Mouse (Mus musculus) heart, embryonic 14.5 days (tissue): ENCODE measurements around the gene Ski. TPM values are rescaled to one million over a fixed set of nuclear protein-coding genes. Genes with fewer than 3 reads are reported as not detected.
A peak's percentile ranks its signal among the peaks of the same experiment; 100 is the strongest.

Experiments used
- ATAC-seq: fragments of 200-750 bp; cut with Nextera tagmentation; 2 replicates; pipeline ENCODE4 v1.8.0; 2017; ENCODE audit warnings: low read depth, moderate TSS enrichment; ENCODE audit not compliant: insufficient number of reproducible peaks, insufficient read depth, low FRiP score
- H3K27ac ChIP-seq, 2 experiments: fragments of 200-500 bp in 1 of 2; fragments of 300-500 bp in 1 of 2; sonication (generic) in 1 of 2; replicated peaks in 1 of 2; 2 replicates each; pipeline ENCODE4 v1.5.1; 2012 to 2014; ENCODE audit warnings: low read depth in 2 of 2, low read length in 2 of 2, control low read depth in 1 of 2, mild to moderate bottlenecking in 1 of 2, mixed read lengths in 1 of 2; ENCODE audit not compliant: control insufficient read depth in 1 of 2, insufficient read depth in 1 of 2
- H3K27me3 ChIP-seq: fragments of 300-500 bp; sonication (generic); 2 replicates; pipeline ENCODE4 v1.6.1; 2014; ENCODE audit warnings: mild to moderate bottlenecking, low read length, control low read depth; ENCODE audit not compliant: control insufficient read depth, insufficient read depth
- H3K36me3 ChIP-seq: fragments of 300-500 bp; sonication (generic); 2 replicates; pipeline ENCODE4 v1.6.1; 2014; ENCODE audit warnings: mild to moderate bottlenecking, control low read depth, low read length, mixed read lengths; ENCODE audit not compliant: control insufficient read depth, insufficient read depth
- H3K4me1 ChIP-seq, 2 experiments: fragments of 200-500 bp in 1 of 2; fragments of 300-500 bp in 1 of 2; sonication (generic) in 1 of 2; 2 replicates each; pipeline ENCODE4 v1.6.1; 2012 to 2014; ENCODE audit warnings: low read length in 2 of 2, control low read depth in 1 of 2, mixed read lengths in 1 of 2; ENCODE audit not compliant: control insufficient read depth in 2 of 2, insufficient read depth in 2 of 2
- H3K4me2 ChIP-seq: fragments of 300-500 bp; sonication (generic); 2 replicates; pipeline ENCODE4 v1.6.1; 2014; ENCODE audit warnings: mild to moderate bottlenecking, low read length
- H3K4me3 ChIP-seq, 2 experiments: fragments of 200-500 bp in 1 of 2; fragments of 300-500 bp in 1 of 2; sonication (generic) in 1 of 2; 2 replicates each; pipeline ENCODE4 v1.5.1; 2012 to 2014; ENCODE audit warnings: low read length in 2 of 2, mild to moderate bottlenecking in 2 of 2, control low read depth in 1 of 2, low read depth in 1 of 2, moderate library complexity in 1 of 2; ENCODE audit not compliant: control insufficient read depth in 1 of 2, insufficient read depth in 1 of 2
- H3K9ac ChIP-seq: fragments of 300-500 bp; sonication (generic); 2 replicates; pipeline ENCODE4 v1.6.1; 2014; ENCODE audit warnings: mild to moderate bottlenecking, low read length
- H3K9me3 ChIP-seq: fragments of 300-500 bp; sonication (generic); 2 replicates; pipeline ENCODE4 v1.6.1; 2016; ENCODE audit warnings: low read length, control low read depth; ENCODE audit not compliant: control insufficient read depth
- WGBS: fragments of 180-500 bp; shearing (Covaris S2); extraction: QIAGEN DNeasy Blood & Tissue Kit; methylation state at CpG from one replicate; pipeline ENCODE4 v1.1.7; 2014; 5-methylcytosine and 5-hydroxymethylcytosine counted together
- polyA plus RNA-seq: library from polyadenylated mRNA; unstranded; fragments of >200 nt; fragmentation: Nextera tagmentation; extraction: Ambion mirVana; gene quantifications from 2 replicates; pipeline ENCODE4 v1.2.1, GENCODE M21; 2014

Ski gene
- polyA plus RNA-seq, 1 experiment from 2014 or later: 16.2 TPM

DNA sequence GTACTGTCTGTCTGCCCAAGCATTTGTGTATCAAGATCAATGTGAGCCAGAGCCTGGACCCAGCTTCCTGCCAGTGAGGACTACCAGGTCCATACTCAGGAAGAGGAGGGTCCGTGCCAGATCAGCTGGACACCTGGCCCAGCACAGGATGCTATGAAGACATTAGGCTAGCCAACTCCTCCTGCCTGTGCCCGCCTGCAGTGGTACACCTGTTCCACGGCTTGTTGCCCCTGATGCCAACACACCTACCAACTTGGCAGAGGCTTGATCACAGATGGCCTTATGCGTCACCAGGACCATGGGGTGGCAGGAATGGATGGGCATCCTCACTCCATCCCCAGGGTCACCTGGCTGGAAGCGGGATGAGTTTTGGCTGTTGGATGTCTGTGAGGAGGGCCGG lies 69.9 kb downstream of the Ski start:
- ATAC-seq: no peak
- WGBS: 90% methylated on average over 6 of the region's 6 CpGs
- no peak overlapping the region for H3K27ac ChIP-seq
- no peak overlapping the region for H3K4me3 ChIP-seq
- peaks cover 27 to 29% of the 10 kb centered on the region in 2 experiments for H3K4me1 ChIP-seq
- no peaks in the 10 kb centered on the region for H3K27me3 ChIP-seq
- H3K4me2 ChIP-seq: no peak overlapping the region
- H3K9me3 ChIP-seq: no peaks in the 10 kb centered on the region
- H3K36me3 ChIP-seq: peaks cover 39% of the 10 kb centered on the region
- H3K9ac ChIP-seq: no peak overlapping the region

DNA sequence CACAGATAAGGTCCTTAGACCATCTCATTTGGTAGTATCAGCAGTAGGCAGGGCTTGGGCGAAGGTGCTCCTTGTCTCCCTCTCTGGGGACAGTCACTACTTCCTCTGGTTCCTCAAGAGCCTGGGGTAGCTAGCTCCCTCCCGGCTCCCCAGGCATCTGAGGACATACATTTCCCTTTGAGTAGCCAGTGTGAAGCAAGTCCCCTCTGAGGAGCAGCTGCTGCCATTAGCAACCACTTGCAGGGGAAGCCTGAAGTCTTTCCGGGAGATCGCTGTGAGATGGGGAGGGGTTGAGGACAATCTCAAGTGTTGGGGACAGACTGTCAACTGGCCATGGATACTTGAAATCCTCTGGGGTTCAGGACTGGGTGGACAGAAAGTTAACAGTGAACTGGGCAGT lies 70.5 kb downstream of the Ski start:
- no peak for ATAC-seq
- Histone ChIP-seq H3K9me3 (no peaks in the 10 kb centered on the region), H3K9ac (no peak overlapping the region), H3K27me3 (no peaks in the 10 kb centered on the region), H3K4me2 (peak overlapping the region; percentile 89; the same call in 1 of the 2 replicates), H3K4me3 (no peak overlapping the region), H3K36me3 (peaks cover 33% of the 10 kb centered on the region), H3K27ac (no peak overlapping the region; a peak in 1 of 4 replicates), H3K4me1 (peaks cover 27 to 29% of the 10 kb centered on the region in 2 experiments)
- 25% methylated on average over 4 of the region's 4 CpGs for WGBS

DNA sequence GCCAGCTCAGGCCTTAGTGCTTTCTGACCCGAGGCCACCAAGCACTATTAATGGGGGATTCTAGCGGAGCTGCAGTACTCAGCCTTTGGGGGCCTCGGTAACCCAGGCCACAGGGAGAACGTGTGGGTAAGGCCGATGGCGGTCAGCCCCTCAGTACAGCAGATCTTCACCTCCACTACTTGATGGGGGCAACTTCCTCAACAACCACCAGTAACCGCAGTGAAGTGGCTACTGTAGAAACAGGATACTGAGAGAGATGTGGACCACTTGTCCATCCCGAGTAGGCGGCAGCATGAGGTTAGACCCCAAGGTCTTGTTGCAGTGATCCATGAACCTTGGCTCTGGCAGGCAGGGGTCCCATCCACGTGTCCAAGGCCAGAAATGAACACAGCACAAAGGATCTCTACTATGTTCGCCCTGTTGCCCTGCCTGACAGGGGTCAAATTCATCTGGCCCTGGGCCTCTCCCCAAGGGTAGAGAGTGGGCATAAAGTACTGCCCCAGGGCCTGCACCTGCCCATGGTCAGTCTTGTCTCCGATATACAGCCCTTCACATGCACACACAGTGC lies 71.1 kb downstream of the Ski start:
- no peaks in the 10 kb centered on the region for H3K27me3 ChIP-seq
- peak overlapping the region; percentile 42 to 53 for H3K4me3 ChIP-seq
- peak overlapping the region; percentile 89 for H3K4me2 ChIP-seq
- WGBS: 38% methylated on average over 12 of the region's 12 CpGs
- peaks cover 27% of the 10 kb centered on the region for H3K36me3 ChIP-seq
- peak overlapping the region; percentile 77 for H3K9ac ChIP-seq
- H3K27ac ChIP-seq: peak overlapping the region; percentile 9 to 78
- H3K9me3 ChIP-seq: no peaks in the 10 kb centered on the region
- ATAC-seq: no peak
- H3K4me1 ChIP-seq: peaks cover 27 to 32% of the 10 kb centered on the region in 2 experiments

DNA sequence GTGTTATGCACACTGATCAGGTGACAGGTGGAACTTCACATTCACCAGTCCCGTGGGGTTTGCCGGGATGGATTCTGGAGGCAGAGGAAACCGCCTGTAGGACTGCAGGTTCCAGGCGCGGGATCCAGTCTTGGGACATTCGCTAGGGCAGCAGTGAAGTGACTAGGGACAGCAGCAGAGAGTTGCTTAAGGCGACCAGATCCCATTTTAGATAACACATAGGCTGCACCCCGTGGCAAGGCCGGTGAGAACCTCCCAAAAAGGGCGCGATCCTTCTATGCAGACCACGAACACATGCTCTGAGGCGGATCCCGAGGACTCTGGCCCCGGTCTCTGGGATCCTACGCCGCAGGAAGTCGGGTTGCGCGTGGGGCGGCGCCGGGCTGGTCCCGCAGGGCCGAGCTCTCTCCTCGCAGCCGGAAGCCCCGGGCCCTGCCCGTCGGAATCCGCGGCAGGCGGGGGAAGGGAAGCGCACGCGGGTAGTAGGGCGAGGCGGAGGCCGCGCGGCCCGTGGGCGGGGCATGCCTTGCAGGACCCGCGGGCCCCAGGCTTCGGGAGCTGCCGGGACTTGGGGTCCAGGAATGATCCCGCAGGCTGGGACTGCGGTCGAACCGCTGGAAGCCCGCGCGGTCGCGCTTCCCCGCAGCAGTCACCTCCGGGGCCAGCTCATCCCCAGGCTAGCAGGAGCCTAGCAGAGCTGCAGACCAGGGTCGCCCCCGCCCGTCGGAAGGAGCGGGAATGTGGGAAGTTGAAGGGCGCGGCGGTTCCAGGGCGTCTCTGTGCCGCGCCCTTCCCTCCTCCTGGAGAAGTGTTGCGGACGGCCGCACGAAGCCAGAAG lies 71.9 kb downstream of the Ski start:
- Histone ChIP-seq H3K4me2 (peak overlapping the region; percentile 89), H3K4me3 (peak overlapping the region; percentile 42 to 53), H3K36me3 (peaks cover 19% of the 10 kb centered on the region), H3K27me3 (no peaks in the 10 kb centered on the region), H3K4me1 (peaks cover 27 to 37% of the 10 kb centered on the region in 2 experiments), H3K9ac (peak overlapping the region; percentile 77), H3K27ac (peak overlapping the region; percentile 65 to 78), H3K9me3 (no peaks in the 10 kb centered on the region)
- ATAC-seq: peak; percentile 80
- WGBS: 4% methylated on average over 67 of the region's 73 CpGs

DNA sequence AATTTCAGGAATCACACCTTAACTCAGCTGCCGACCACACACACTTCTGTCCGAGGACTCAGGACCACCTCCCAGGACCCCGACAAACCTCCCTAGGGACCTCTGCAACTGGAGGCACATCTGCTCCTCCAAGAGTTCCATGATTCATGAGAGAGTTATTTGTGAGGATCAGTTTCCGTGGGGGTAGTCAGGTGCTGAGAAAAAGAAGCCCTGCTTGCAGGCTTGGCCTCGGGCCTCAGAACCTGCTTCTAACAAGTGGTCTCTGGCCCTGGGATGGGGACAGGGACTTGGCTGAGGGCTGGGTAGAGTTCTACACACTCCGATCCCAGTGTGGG lies 72.5 kb downstream of the Ski start:
- peak overlapping the region; percentile 65 to 78; a peak in 3 of 4 replicates for H3K27ac ChIP-seq
- H3K9ac ChIP-seq: peak overlapping the region; percentile 77
- H3K4me2 ChIP-seq: peak overlapping the region; percentile 89
- no peaks in the 10 kb centered on the region for H3K27me3 ChIP-seq
- H3K36me3 ChIP-seq: peaks cover 13% of the 10 kb centered on the region
- H3K4me3 ChIP-seq: 0 out of 4 replicates have a peak overlapping the region, but pooled peaks of 1 of the 2 experiments have one; percentile 53
- no peaks in the 10 kb centered on the region for H3K9me3 ChIP-seq
- WGBS: 61% methylated on average over 6 of the region's 6 CpGs
- H3K4me1 ChIP-seq: peaks cover 27 to 37% of the 10 kb centered on the region in 2 experiments
- ATAC-seq: no peak

DNA sequence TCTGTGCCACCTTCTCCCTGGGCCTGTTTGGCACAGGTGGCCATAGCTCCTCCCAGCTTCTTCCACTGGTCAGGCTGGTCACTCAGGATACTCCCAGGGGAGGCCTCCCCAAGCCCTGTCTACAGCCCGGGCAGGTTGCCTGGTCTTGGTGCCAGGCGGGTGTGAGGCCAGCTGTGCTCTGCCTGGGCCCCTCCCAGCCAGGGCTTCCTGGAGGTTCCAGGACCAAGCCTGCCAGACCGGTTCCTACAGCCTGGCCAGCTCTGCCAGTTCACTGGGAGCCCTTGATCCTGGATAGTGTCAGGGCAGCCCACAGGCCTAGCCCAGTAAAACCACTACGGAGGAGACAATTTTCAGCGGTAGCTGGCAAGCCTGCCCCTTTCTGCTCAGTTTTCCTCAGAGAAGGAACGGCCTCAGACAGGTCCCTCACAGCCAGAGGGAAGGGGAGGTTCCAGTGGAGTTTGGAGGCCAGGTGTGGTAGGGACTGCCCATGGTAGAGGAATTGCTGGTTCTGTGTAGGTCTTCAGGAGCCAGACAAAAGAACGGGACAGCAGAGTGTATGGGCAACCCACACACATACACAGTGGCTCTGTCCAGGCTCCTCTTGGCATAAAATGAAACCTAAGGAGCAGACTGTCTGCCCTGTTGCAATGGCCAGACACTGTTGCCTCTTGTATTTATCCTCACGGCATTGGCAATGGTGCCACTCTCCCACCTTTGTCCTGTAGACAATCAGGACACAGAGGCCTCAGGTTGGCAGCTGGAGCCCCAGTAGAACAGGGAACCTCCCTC lies 73.3 kb downstream of the Ski start:
- no peak overlapping the region for H3K9ac ChIP-seq
- no peak overlapping the region for H3K4me3 ChIP-seq
- H3K36me3 ChIP-seq: peaks cover 6% of the 10 kb centered on the region; the same call in 1 of the 2 replicates
- no peaks in the 10 kb centered on the region for H3K9me3 ChIP-seq
- peaks cover 33 to 46% of the 10 kb centered on the region in 2 experiments for H3K4me1 ChIP-seq
- H3K27ac ChIP-seq: no peak overlapping the region
- no peak overlapping the region for H3K4me2 ChIP-seq
- no peak for ATAC-seq
- no peaks in the 10 kb centered on the region for H3K27me3 ChIP-seq
- whole genome bisulfite sequencing: 70% methylated on average over 8 of the region's 8 CpGs

DNA sequence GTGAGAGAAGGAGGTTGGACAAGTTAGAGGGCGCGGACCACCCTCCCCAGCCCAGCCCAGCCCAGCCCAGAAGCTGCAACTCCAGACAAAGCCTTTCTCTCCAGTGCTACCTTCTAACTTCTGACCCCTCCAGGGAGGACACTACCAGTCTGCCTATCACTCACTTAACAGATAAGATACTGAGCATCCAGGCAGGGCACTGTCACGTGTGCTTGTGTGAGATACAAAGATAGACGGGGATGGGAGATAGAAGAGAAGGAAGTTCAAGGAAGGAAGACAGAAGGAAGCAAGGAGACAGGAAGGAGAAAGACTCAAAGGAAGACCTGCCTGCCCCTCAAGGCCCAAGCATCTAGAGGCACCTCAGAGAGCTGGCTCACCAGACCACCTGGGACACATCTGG lies 73.9 kb downstream of the Ski start:
- H3K27ac ChIP-seq: no peak overlapping the region
- no peaks in the 10 kb centered on the region for H3K9me3 ChIP-seq
- H3K27me3 ChIP-seq: no peaks in the 10 kb centered on the region
- H3K4me1 ChIP-seq: peaks cover 39 to 52% of the 10 kb centered on the region in 2 experiments
- 52% methylated on average over 4 of the region's 4 CpGs for WGBS
- no peak overlapping the region for H3K9ac ChIP-seq
- H3K4me2 ChIP-seq: no peak overlapping the region
- H3K36me3 ChIP-seq: 0 out of 2 replicates have a peak, but pooled peaks cover 2% of the 10 kb centered on the region
- ATAC-seq: no peak
- no peak overlapping the region for H3K4me3 ChIP-seq
